Mouse (Mus musculus) urinary bladder, postnatal 25 days (tissue): ENCODE measurements at regions not wholly inside any gene's neighbourhood (a gene's known extent, or its start where the extent isn't known, plus 50 kb on each side); places are given as distances from the start of the nearest gene placed in this dataset.
A peak's percentile ranks its signal among the peaks of the same experiment; 100 is the strongest.
"Not testable (repeated sequence)": the region's sequence is repeated elsewhere in the genome, so short reads cannot be mapped to it uniquely, and the experiment has no call there.

Experiments
- DNase-seq: peaks from one replicate; pipeline ENCODE4 v3.0.0; 2022; ENCODE audit warnings: low spot score

GRCm38 (mm10) chr12:17992572-17992971 lies 301.9 kb downstream of the Hpcal1 start:
- peak; percentile 5 for DNase-seq

- DNase-seq = not testable (repeated sequence)
Measured at GRCm38 (mm10) chr12:17993368-17993767, 302.7 kb downstream of the Hpcal1 start.
